Mouse (Mus musculus) bone marrow macrophage, adult 2 months (primary cell): ENCODE data around the gene Capzb.

Source experiments
- CTCF ChIP-seq: IDR thresholded peaks from 2 replicates; pipeline ENCODE4 v1.5.1; 2012; ENCODE audit warnings: low read depth, mild to moderate bottlenecking, low read length, moderate library complexity
- POLR2A ChIP-seq: IDR thresholded peaks from 2 replicates; pipeline ENCODE4 v1.6.1; 2012; ENCODE audit warnings: mild to moderate bottlenecking, low read depth, low read length, borderline replicate concordance

DNA sequence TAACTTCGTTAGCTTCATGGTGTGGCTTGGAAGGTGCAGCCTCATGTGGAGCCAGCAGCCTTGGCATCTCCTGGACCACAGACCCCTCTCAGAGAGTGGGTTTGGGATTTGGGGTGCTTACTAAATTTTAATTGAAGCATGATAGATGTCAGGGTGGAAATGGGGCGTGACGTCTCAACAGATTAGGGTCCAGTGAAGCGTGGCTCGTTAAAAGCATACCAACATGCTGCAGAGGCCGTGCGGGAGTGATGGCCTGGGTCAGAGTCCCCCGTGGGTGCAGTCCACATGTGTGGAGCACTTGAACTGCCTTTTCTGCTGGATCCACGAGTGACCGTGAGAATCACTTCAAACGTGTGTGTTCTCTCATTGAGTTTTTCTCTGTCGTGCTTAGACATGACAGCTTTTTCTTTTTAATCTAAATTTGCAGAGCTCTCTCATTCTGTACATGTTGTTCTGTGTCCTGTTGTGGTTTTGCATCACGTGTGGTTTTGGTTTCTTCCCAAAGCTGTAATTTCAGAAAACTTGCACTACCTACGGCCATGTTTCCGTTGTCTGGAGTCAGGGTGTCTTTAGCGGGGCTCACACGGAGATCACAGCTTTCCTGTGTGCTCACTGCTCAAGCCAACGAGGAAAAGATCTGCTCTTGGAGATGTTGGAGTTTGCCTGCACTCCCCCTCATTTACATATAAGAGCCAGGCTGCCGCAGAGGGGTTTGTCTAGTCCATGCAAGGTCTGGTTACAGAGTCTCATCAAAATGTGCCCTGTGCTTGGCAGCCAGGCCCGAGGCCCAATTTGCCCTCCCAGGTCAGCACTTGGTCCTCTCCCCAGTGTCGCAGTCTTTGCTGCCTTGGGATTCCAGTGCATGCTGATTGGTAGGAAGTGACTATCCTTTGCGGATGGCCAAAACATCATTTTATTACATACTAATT lies 49.2 kb downstream of the Capzb start:
- TF ChIP-seq POLR2A (no peak), CTCF (no peak)
